Mouse (Mus musculus): ENCODE results near the gene Fbxo31. TPM values are rescaled to one million over a fixed set of nuclear protein-coding genes. Genes with fewer than 3 reads are reported as not detected.

The Fbxo31 gene
- polyA plus RNA-seq, 1 experiment from 2014 or later = 39.6 TPM

GRCm38 (mm10) chr8:121584730-121585129 is 6.1 kb upstream of the Fbxo31 start:
- H3K9ac ChIP-seq = peak overlapping the region; percentile 71; the same call in 1 of the 2 replicates
- 43% methylated on average over 13 of the region's 13 CpGs for WGBS
- H3K4me1 ChIP-seq (replicated peaks) = peaks cover 12% of the 10 kb centered on the region
- H3K4me3 ChIP-seq = peak overlapping the region; percentile 59
- H3K4me2 ChIP-seq = peak overlapping the region; percentile 63
- no peak for ATAC-seq (ENCODE audit: low FRiP score, low read depth)
- H3K36me3 ChIP-seq = no peaks in the 10 kb centered on the region
- H3K27me3 ChIP-seq = 0 out of 2 replicates have a peak, but pooled peaks cover 3% of the 10 kb centered on the region
- no peak overlapping the region for H3K27ac ChIP-seq (replicated peaks)
- no peaks in the 10 kb centered on the region for H3K9me3 ChIP-seq

- WGBS = 69% methylated on average over 8 of the region's 8 CpGs
- Histone ChIP-seq H3K4me1 (replicated peaks) (peaks cover 14% of the 10 kb centered on the region; the same call in 1 of the 2 replicates), H3K27me3 (0 out of 2 replicates have a peak, but pooled peaks cover 3% of the 10 kb centered on the region), H3K4me3 (no peak overlapping the region), H3K4me2 (no peak overlapping the region), H3K9ac (no peak overlapping the region), H3K36me3 (no peaks in the 10 kb centered on the region), H3K27ac (replicated peaks) (no peak overlapping the region), H3K9me3 (no peaks in the 10 kb centered on the region)
- no peak for ATAC-seq (ENCODE audit: low FRiP score, low read depth)
These were observed 5.0 kb upstream of the Fbxo31 start for GRCm38 (mm10) chr8:121583653-121584052.

GRCm38 (mm10) chr8:121580465-121580864 is 1.9 kb upstream of the Fbxo31 start:
- Histone ChIP-seq H3K36me3 (no peaks in the 10 kb centered on the region), H3K27ac (replicated peaks) (no peak overlapping the region), H3K27me3 (0 out of 2 replicates have a peak, but pooled peaks cover 3% of the 10 kb centered on the region), H3K4me2 (no peak overlapping the region), H3K4me1 (replicated peaks) (peaks cover 33% of the 10 kb centered on the region), H3K9ac (no peak overlapping the region), H3K4me3 (no peak overlapping the region), H3K9me3 (no peaks in the 10 kb centered on the region)
- WGBS = 44% methylated on average over 9 of the region's 9 CpGs
- no peak for ATAC-seq (ENCODE audit: low FRiP score, low read depth)

GRCm38 (mm10) chr8:121577751-121578675 is 593 bp downstream of the Fbxo31 start:
- WGBS = 1% methylated on average over 43 of the region's 44 CpGs
- Histone ChIP-seq H3K4me3 (peak overlapping the region; percentile 95), H3K9ac (peak overlapping the region; percentile 88), H3K36me3 (no peaks in the 10 kb centered on the region), H3K4me2 (peak overlapping the region; percentile 91), H3K4me1 (replicated peaks) (peaks cover 37% of the 10 kb centered on the region), H3K9me3 (no peaks in the 10 kb centered on the region), H3K27me3 (no peaks in the 10 kb centered on the region), H3K27ac (replicated peaks) (peak overlapping the region; percentile 79)
- ATAC-seq (ENCODE audit: low FRiP score, low read depth) = peak; percentile 67

GRCm38 (mm10) chr8:121575661-121576060 is 2.9 kb downstream of the Fbxo31 start:
- peaks cover 37% of the 10 kb centered on the region for H3K4me1 ChIP-seq (replicated peaks)
- H3K4me2 ChIP-seq = no peak overlapping the region
- H3K9ac ChIP-seq = no peak overlapping the region
- no peaks in the 10 kb centered on the region for H3K27me3 ChIP-seq
- H3K4me3 ChIP-seq = no peak overlapping the region
- H3K9me3 ChIP-seq = no peaks in the 10 kb centered on the region
- 72% methylated on average over 3 of the region's 3 CpGs for WGBS
- no peaks in the 10 kb centered on the region for H3K36me3 ChIP-seq
- no peak for ATAC-seq (ENCODE audit: low FRiP score, low read depth)
- no peak overlapping the region for H3K27ac ChIP-seq (replicated peaks)

- no peaks in the 10 kb centered on the region for H3K27me3 ChIP-seq
- peaks cover 33% of the 10 kb centered on the region for H3K4me1 ChIP-seq (replicated peaks)
- no peak overlapping the region for H3K4me3 ChIP-seq
- H3K36me3 ChIP-seq = no peaks in the 10 kb centered on the region
- ATAC-seq (ENCODE audit: low FRiP score, low read depth) = no peak
- WGBS = 49% methylated on average over 3 of the region's 3 CpGs
- H3K9me3 ChIP-seq = no peaks in the 10 kb centered on the region
- H3K9ac ChIP-seq = no peak overlapping the region
- H3K27ac ChIP-seq (replicated peaks) = no peak overlapping the region
- H3K4me2 ChIP-seq = no peak overlapping the region
These were observed 5.3 kb downstream of the Fbxo31 start for GRCm38 (mm10) chr8:121573275-121573674.

GRCm38 (mm10) chr8:121572121-121572520 is 6.5 kb downstream of the Fbxo31 start:
- Histone ChIP-seq H3K36me3 (no peaks in the 10 kb centered on the region), H3K9me3 (no peaks in the 10 kb centered on the region), H3K4me1 (replicated peaks) (peaks cover 26% of the 10 kb centered on the region), H3K9ac (no peak overlapping the region), H3K4me3 (no peak overlapping the region), H3K4me2 (no peak overlapping the region), H3K27me3 (no peaks in the 10 kb centered on the region), H3K27ac (replicated peaks) (no peak overlapping the region)
- ATAC-seq (ENCODE audit: low FRiP score, low read depth) = no peak
- WGBS = 78% methylated on average over 7 of the region's 7 CpGs

- Histone ChIP-seq H3K4me3 (no peak overlapping the region), H3K9me3 (no peaks in the 10 kb centered on the region), H3K27me3 (no peaks in the 10 kb centered on the region), H3K27ac (replicated peaks) (no peak overlapping the region), H3K9ac (no peak overlapping the region), H3K4me2 (no peak overlapping the region), H3K4me1 (replicated peaks) (peaks cover 13% of the 10 kb centered on the region), H3K36me3 (no peaks in the 10 kb centered on the region)
- 84% methylated on average over 17 of the region's 17 CpGs for WGBS
- ATAC-seq (ENCODE audit: low FRiP score, low read depth) = no peak
These were observed 7.8 kb downstream of the Fbxo31 start for GRCm38 (mm10) chr8:121570801-121571200.

GRCm38 (mm10) chr8:121570335-121570734 is 8.3 kb downstream of the Fbxo31 start:
- no peak overlapping the region for H3K4me3 ChIP-seq
- H3K27me3 ChIP-seq = no peaks in the 10 kb centered on the region
- peaks cover 9% of the 10 kb centered on the region for H3K4me1 ChIP-seq (replicated peaks)
- H3K9me3 ChIP-seq = no peaks in the 10 kb centered on the region
- H3K27ac ChIP-seq (replicated peaks) = no peak overlapping the region
- ATAC-seq (ENCODE audit: low FRiP score, low read depth) = no peak
- 87% methylated on average over 21 of the region's 21 CpGs for WGBS
- no peak overlapping the region for H3K4me2 ChIP-seq
- no peaks in the 10 kb centered on the region for H3K36me3 ChIP-seq
- H3K9ac ChIP-seq = no peak overlapping the region

- no peaks in the 10 kb centered on the region for H3K36me3 ChIP-seq
- no peak for ATAC-seq (ENCODE audit: low FRiP score, low read depth)
- H3K9ac ChIP-seq = no peak overlapping the region
- no peaks in the 10 kb centered on the region for H3K27me3 ChIP-seq
- no peak overlapping the region for H3K4me3 ChIP-seq
- H3K27ac ChIP-seq (replicated peaks) = no peak overlapping the region
- H3K9me3 ChIP-seq = no peaks in the 10 kb centered on the region
- H3K4me1 ChIP-seq (replicated peaks) = no peaks in the 10 kb centered on the region
- WGBS = 68% methylated on average over 6 of the region's 6 CpGs
- no peak overlapping the region for H3K4me2 ChIP-seq
These were observed 10.3 kb downstream of the Fbxo31 start for GRCm38 (mm10) chr8:121568321-121568720.

- Histone ChIP-seq H3K4me2 (no peak overlapping the region), H3K9ac (no peak overlapping the region), H3K36me3 (peaks cover 12% of the 10 kb centered on the region), H3K27me3 (no peaks in the 10 kb centered on the region), H3K9me3 (no peaks in the 10 kb centered on the region), H3K4me3 (no peak overlapping the region), H3K27ac (replicated peaks) (no peak overlapping the region), H3K4me1 (replicated peaks) (no peaks in the 10 kb centered on the region)
- 63% methylated on average over 6 of the region's 6 CpGs for WGBS
- ATAC-seq (ENCODE audit: low FRiP score, low read depth) = no peak
These were observed 14.9 kb downstream of the Fbxo31 start for GRCm38 (mm10) chr8:121563701-121564100.

GRCm38 (mm10) chr8:121562941-121563351 is 15.7 kb downstream of the Fbxo31 start:
- Histone ChIP-seq H3K4me1 (replicated peaks) (no peaks in the 10 kb centered on the region), H3K27ac (replicated peaks) (no peak overlapping the region), H3K36me3 (peaks cover 17% of the 10 kb centered on the region), H3K4me2 (no peak overlapping the region), H3K27me3 (no peaks in the 10 kb centered on the region), H3K4me3 (no peak overlapping the region), H3K9me3 (no peaks in the 10 kb centered on the region), H3K9ac (no peak overlapping the region)
- ATAC-seq (ENCODE audit: low FRiP score, low read depth) = no peak
- WGBS = 78% methylated on average over 9 of the region's 9 CpGs

All from hindbrain, embryonic 15.5 days (tissue).